Mouse (Mus musculus) midbrain, embryonic 15.5 days (tissue): ENCODE measurements at regions not wholly inside any gene's neighbourhood (a gene's known extent, or its start where the extent isn't known, plus 50 kb on each side); places are given as distances from the start of the nearest gene placed in this dataset.
A peak's percentile ranks its signal among the peaks of the same experiment; 100 is the strongest.
"Not testable (repeated sequence)": the region's sequence is repeated elsewhere in the genome, so short reads cannot be mapped to it uniquely, and the experiment has no call there.

ENCODE experiments used
- ATAC-seq: fragments of 200-750 bp; cut with Nextera tagmentation; replicated peaks from 2 replicates; pipeline ENCODE4 v1.8.0; 2017; ENCODE audit warnings: moderate TSS enrichment
- H3K27ac ChIP-seq: fragments of 300-500 bp; sonication (generic); 2 replicates; pipeline ENCODE4 v1.5.1; 2015; ENCODE audit warnings: mild to moderate bottlenecking, inconsistent platforms
- H3K27me3 ChIP-seq: fragments of 300-500 bp; sonication (generic); replicated peaks from 2 replicates; pipeline ENCODE4 v1.6.1; 2015; ENCODE audit warnings: inconsistent platforms
- H3K36me3 ChIP-seq: fragments of 300-500 bp; sonication (generic); replicated peaks from 2 replicates; pipeline ENCODE4 v1.6.1; 2015; ENCODE audit warnings: inconsistent platforms
- H3K4me1 ChIP-seq: fragments of 300-500 bp; sonication (generic); 2 replicates; pipeline ENCODE4 v1.6.1; 2015; ENCODE audit warnings: inconsistent platforms
- H3K4me2 ChIP-seq: fragments of 300-500 bp; sonication (generic); 2 replicates; pipeline ENCODE4 v1.6.1; 2015; ENCODE audit warnings: inconsistent platforms, mild to moderate bottlenecking, moderate library complexity
- H3K4me3 ChIP-seq: fragments of 300-500 bp; sonication (generic); 2 replicates; pipeline ENCODE4 v1.5.1; 2015; ENCODE audit warnings: mild to moderate bottlenecking, inconsistent platforms
- H3K9ac ChIP-seq: fragments of 300-500 bp; sonication (generic); 2 replicates; pipeline ENCODE4 v1.6.1; 2015; ENCODE audit warnings: mild to moderate bottlenecking, inconsistent platforms
- H3K9me3 ChIP-seq: fragments of 300-500 bp; sonication (generic); 2 replicates; pipeline ENCODE4 v1.6.1; 2016; ENCODE audit warnings: inconsistent platforms
- WGBS: fragments of 180-500 bp; shearing (Covaris S2); methylation state at CpG from one replicate; pipeline ENCODE4 v1.1.7; 2015; ENCODE audit warnings: mixed read lengths; 5-methylcytosine and 5-hydroxymethylcytosine counted together

GRCm38 (mm10) chr2:16811401-16812281 lies 455.5 kb downstream of the Plxdc2 start:
- H3K36me3 ChIP-seq, result not testable (repeated sequence)

GRCm38 (mm10) chr2:16820442-16820841 lies 464.3 kb downstream of the Plxdc2 start:
- Histone ChIP-seq H3K9me3 (no peaks in the 10 kb centered on the region), H3K4me1 (no peaks in the 10 kb centered on the region), H3K9ac (no peak overlapping the region), H3K36me3 (no peaks in the 10 kb centered on the region), H3K4me2 (no peak overlapping the region), H3K4me3 (no peak overlapping the region), H3K27me3 (no peaks in the 10 kb centered on the region), H3K27ac (no peak overlapping the region)
- ATAC-seq, result no peak
- 100% methylated on average over 1 of the region's 1 CpGs for WGBS

More at GRCm38 (mm10) chr2:16811401-16812281, 455.5 kb downstream of the Plxdc2 start:
- not testable (repeated sequence) for H3K9ac ChIP-seq, H3K27me3 ChIP-seq, H3K4me3 ChIP-seq, H3K4me1 ChIP-seq, H3K27ac ChIP-seq, H3K4me2 ChIP-seq, H3K9me3 ChIP-seq, ATAC-seq
- WGBS, result 59% methylated on average over 3 of the region's 3 CpGs

- H3K4me3 ChIP-seq, result no peak overlapping the region
- no peak overlapping the region for H3K27ac ChIP-seq
- no peak for ATAC-seq
- no peaks in the 10 kb centered on the region for H3K36me3 ChIP-seq
- H3K4me2 ChIP-seq, result no peak overlapping the region
- no peaks in the 10 kb centered on the region for H3K4me1 ChIP-seq
- no peaks in the 10 kb centered on the region for H3K27me3 ChIP-seq
- no peaks in the 10 kb centered on the region for H3K9me3 ChIP-seq
- WGBS, result 61% methylated on average over 5 of the region's 5 CpGs
- H3K9ac ChIP-seq, result no peak overlapping the region
Observed at GRCm38 (mm10) chr2:16824681-16825230, 468.7 kb downstream of the Plxdc2 start.

GRCm38 (mm10) chr2:16827266-16827665 lies 471.2 kb downstream of the Plxdc2 start:
- Histone ChIP-seq H3K4me2 (no peak overlapping the region), H3K27me3 (no peaks in the 10 kb centered on the region), H3K9ac (no peak overlapping the region), H3K36me3 (no peaks in the 10 kb centered on the region), H3K9me3 (no peaks in the 10 kb centered on the region), H3K4me3 (no peak overlapping the region), H3K27ac (no peak overlapping the region), H3K4me1 (no peaks in the 10 kb centered on the region)
- no peak for ATAC-seq
- 93% methylated on average over 1 of the region's 1 CpGs for whole genome bisulfite sequencing

- no peak overlapping the region for H3K4me2 ChIP-seq
- 93% methylated on average over 4 of the region's 4 CpGs for WGBS
- no peak for ATAC-seq
- no peak overlapping the region for H3K27ac ChIP-seq
- no peaks in the 10 kb centered on the region for H3K4me1 ChIP-seq
- no peak overlapping the region for H3K4me3 ChIP-seq
- H3K36me3 ChIP-seq, result no peaks in the 10 kb centered on the region
- H3K9ac ChIP-seq, result no peak overlapping the region
- no peaks in the 10 kb centered on the region for H3K9me3 ChIP-seq
- H3K27me3 ChIP-seq, result no peaks in the 10 kb centered on the region
Observed at GRCm38 (mm10) chr2:16835960-16836359, 479.9 kb downstream of the Plxdc2 start.

- no peak for ATAC-seq
- no peaks in the 10 kb centered on the region for H3K4me1 ChIP-seq
- H3K27me3 ChIP-seq, result no peaks in the 10 kb centered on the region
- H3K4me3 ChIP-seq, result no peak overlapping the region
- no peaks in the 10 kb centered on the region for H3K36me3 ChIP-seq
- no peak overlapping the region for H3K9ac ChIP-seq
- 81% methylated on average over 9 of the region's 9 CpGs for WGBS
- H3K27ac ChIP-seq, result no peak overlapping the region
- no peaks in the 10 kb centered on the region for H3K9me3 ChIP-seq
- no peak overlapping the region for H3K4me2 ChIP-seq
Observed at GRCm38 (mm10) chr2:16838718-16839117, 482.6 kb downstream of the Plxdc2 start.

GRCm38 (mm10) chr2:16849916-16850315 lies 493.8 kb downstream of the Plxdc2 start:
- 83% methylated on average over 3 of the region's 3 CpGs for WGBS
- no peaks in the 10 kb centered on the region for H3K4me1 ChIP-seq
- H3K4me3 ChIP-seq, result no peak overlapping the region
- ATAC-seq, result peak; percentile 54; the same call in 1 of the 2 replicates
- no peak overlapping the region for H3K27ac ChIP-seq
- H3K36me3 ChIP-seq, result no peaks in the 10 kb centered on the region
- H3K4me2 ChIP-seq, result no peak overlapping the region
- no peaks in the 10 kb centered on the region for H3K9me3 ChIP-seq
- H3K27me3 ChIP-seq, result no peaks in the 10 kb centered on the region
- H3K9ac ChIP-seq, result no peak overlapping the region

- Histone ChIP-seq H3K27me3 (no peaks in the 10 kb centered on the region), H3K36me3 (no peaks in the 10 kb centered on the region), H3K9ac (no peak overlapping the region), H3K9me3 (no peaks in the 10 kb centered on the region), H3K4me1 (no peaks in the 10 kb centered on the region), H3K4me3 (no peak overlapping the region), H3K27ac (no peak overlapping the region), H3K4me2 (no peak overlapping the region)
- 87% methylated on average over 5 of the region's 5 CpGs for WGBS
- ATAC-seq, result no peak
Observed at GRCm38 (mm10) chr2:16860056-16860455, 504.0 kb downstream of the Plxdc2 start.

- WGBS, result 86% methylated on average over 4 of the region's 4 CpGs
- ATAC-seq, result no peak
- Histone ChIP-seq H3K4me2 (no peak overlapping the region), H3K4me1 (no peaks in the 10 kb centered on the region), H3K4me3 (no peak overlapping the region), H3K9me3 (no peaks in the 10 kb centered on the region), H3K27me3 (no peaks in the 10 kb centered on the region), H3K36me3 (no peaks in the 10 kb centered on the region), H3K27ac (no peak overlapping the region), H3K9ac (no peak overlapping the region)
Observed at GRCm38 (mm10) chr2:16866163-16866852, 510.2 kb downstream of the Plxdc2 start.

GRCm38 (mm10) chr2:16892381-16892780 lies 536.3 kb downstream of the Plxdc2 start:
- H3K9ac ChIP-seq, H3K27me3 ChIP-seq, H3K27ac ChIP-seq, H3K4me3 ChIP-seq, ATAC-seq, H3K9me3 ChIP-seq, H3K4me2 ChIP-seq, H3K4me1 ChIP-seq, H3K36me3 ChIP-seq: not testable (repeated sequence)
- 84% methylated on average over 6 of the region's 6 CpGs for WGBS

- 93% methylated on average over 1 of the region's 1 CpGs for WGBS
- no peak for ATAC-seq
- no peaks in the 10 kb centered on the region for H3K36me3 ChIP-seq
- no peak overlapping the region for H3K4me2 ChIP-seq
- no peak overlapping the region for H3K9ac ChIP-seq
- no peaks in the 10 kb centered on the region for H3K4me1 ChIP-seq
- H3K27me3 ChIP-seq, result no peaks in the 10 kb centered on the region
- H3K27ac ChIP-seq, result no peak overlapping the region
- no peak overlapping the region for H3K4me3 ChIP-seq
- no peaks in the 10 kb centered on the region for H3K9me3 ChIP-seq
Observed at GRCm38 (mm10) chr2:16909246-16910038, 553.3 kb downstream of the Plxdc2 start.

GRCm38 (mm10) chr2:16914633-16915032 lies 558.5 kb downstream of the Plxdc2 start:
- no peak overlapping the region for H3K27ac ChIP-seq
- no peaks in the 10 kb centered on the region for H3K27me3 ChIP-seq
- 21% methylated on average over 2 of the region's 2 CpGs for WGBS
- H3K9ac ChIP-seq, result no peak overlapping the region
- H3K4me1 ChIP-seq, result no peaks in the 10 kb centered on the region
- no peak overlapping the region for H3K4me3 ChIP-seq
- no peak overlapping the region for H3K4me2 ChIP-seq
- no peak for ATAC-seq
- H3K36me3 ChIP-seq, result no peaks in the 10 kb centered on the region
- no peaks in the 10 kb centered on the region for H3K9me3 ChIP-seq
